ENCODE assay signal across 17 mouse cellular contexts in the genomic region with DNA sequence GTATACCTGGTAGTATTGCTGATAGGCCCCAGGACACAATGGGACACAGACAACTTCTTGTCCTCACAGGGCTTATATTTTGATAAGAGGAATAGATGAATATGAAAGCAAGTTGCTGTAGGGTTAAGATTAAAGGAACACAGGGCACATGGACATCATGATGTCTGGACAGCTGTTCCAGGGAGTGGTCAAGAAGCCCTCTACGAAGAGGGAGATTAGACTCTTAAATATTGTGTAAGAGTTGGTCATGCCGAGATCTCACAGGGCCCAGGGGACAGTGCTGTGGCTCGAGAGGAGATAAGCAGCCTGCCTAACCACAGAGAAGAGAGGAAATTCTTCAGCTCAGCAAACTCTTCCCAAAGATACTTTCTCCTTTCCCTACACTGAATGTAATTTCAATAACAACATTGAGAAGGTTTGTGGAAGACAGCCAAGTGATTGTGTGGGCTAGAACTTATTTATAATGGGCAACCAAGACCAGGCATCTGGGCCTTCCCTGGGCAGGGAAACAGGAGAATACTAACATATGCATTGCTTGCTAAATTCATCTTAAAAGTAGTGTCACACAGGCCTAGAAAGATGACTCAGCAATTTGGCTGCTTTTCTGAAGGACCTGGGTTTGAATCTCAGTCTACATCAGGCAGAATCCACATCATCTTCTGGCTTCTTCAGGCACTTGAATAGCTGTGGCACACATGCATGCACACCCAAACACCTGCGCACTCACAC.
DNase-seq lines count a peak whose midpoint lies in the region; ATAC-seq and TF ChIP-seq lines count a peak whose summit lies in the region.
"Had no signal": no experiment of that assay in that cellular context is flagged by ENCODE, and none has a peak within 500 bp of the region (broad histone marks: within the 10 kb centered on the region; RNA-seq: fewer than 3 reads in every experiment).

No protein-coding gene starts in this region.

- H3K4me2 ChIP-seq in hindbrain, postnatal 0 days (ENCODE audit: low read depth, low read length) = no peak overlapping the region
- H3K4me2 ChIP-seq: kidney, embryonic 15.5 days; limb, embryonic 13.5 days had no signal

- no peaks in the 10 kb centered on the region for H3K27me3 ChIP-seq in hindbrain, postnatal 0 days (ENCODE audit: insufficient read depth, low read length)
- H3K27me3 ChIP-seq: kidney, embryonic 15.5 days; limb, embryonic 13.5 days had no signal

- H3K9ac ChIP-seq in hindbrain, postnatal 0 days (replicated peaks; ENCODE audit: low read length) = no peak overlapping the region
- H3K9ac ChIP-seq: kidney, embryonic 15.5 days; limb, embryonic 13.5 days had no signal

- intact Hi-C loops in left cerebral cortex, adult 2 months (cut with DNase I) = no loop called here
- intact Hi-C loops in left cerebral cortex, postnatal 4 days (cut with DNase I) = no loop called here

- 77% methylated on average over 4 of the region's 4 CpGs for WGBS in hindbrain, postnatal 0 days

- DNase-seq in frontal cortex, postnatal 36 days (ENCODE audit: low spot score in 2 of 2) = peak; percentile 31 to 66
- no peak for DNase-seq in frontal cortex, postnatal 14 days (ENCODE audit: low spot score in 2 of 2)
- DNase-seq in left cerebral cortex, adult 2 months (ENCODE audit: extremely low spot score in 1 of 2, low spot score in 2 of 2) = no peak
- DNase-seq in left cerebral cortex, postnatal 4 days = no peak
- peak; percentile 7 for DNase-seq in adipocyte (ENCODE audit: low spot score)
- DNase-seq in right cerebral cortex, postnatal 25 days = peak; percentile 33
- DNase-seq in hindbrain, postnatal 0 days (ENCODE audit: low spot score) = no peak
- DNase-seq in ovary, postnatal 14 days (ENCODE audit: low spot score) = no peak
- DNase-seq: adrenal gland, postnatal 36 days; heart, postnatal 4 days; thymus, adult 2 months had no signal

- H3K9me3 ChIP-seq in hindbrain, postnatal 0 days (ENCODE audit: low read length) = no peaks in the 10 kb centered on the region
- H3K9me3 ChIP-seq: embryonic facial prominence, embryonic 10.5 days; kidney, embryonic 15.5 days; limb, embryonic 13.5 days; midbrain, embryonic 10.5 days had no signal

- no peak for TF ChIP-seq CTCF in left cerebral cortex, adult 2 months (IDR thresholded peaks at IDR 0.05)
- TF ChIP-seq CTCF in hindbrain, postnatal 0 days (IDR thresholded peaks at IDR 0.05; ENCODE audit: low read depth) = no peak

- peaks cover 5% of the 10 kb centered on the region; the same call in 1 of the 2 replicates for H3K4me1 ChIP-seq in hindbrain, postnatal 0 days (ENCODE audit: insufficient read depth, low read length)

- H3K27ac ChIP-seq in left cerebral cortex, adult 2 months = peak overlapping the region; percentile 50; the same call in 1 of the 2 replicates
- no peak overlapping the region for H3K27ac ChIP-seq in hindbrain, postnatal 0 days
- H3K27ac ChIP-seq: embryonic facial prominence, embryonic 10.5 days; heart, adult 2 months; kidney, embryonic 15.5 days; limb, embryonic 13.5 days; midbrain, embryonic 10.5 days had no signal

- no peak for ATAC-seq in hindbrain, postnatal 0 days

- H3K36me3 ChIP-seq in hindbrain, postnatal 0 days (ENCODE audit: insufficient read depth, low read length) = no peaks in the 10 kb centered on the region
- H3K36me3 ChIP-seq: embryonic facial prominence, embryonic 10.5 days; kidney, embryonic 15.5 days; limb, embryonic 13.5 days; midbrain, embryonic 10.5 days had no signal

- no peak overlapping the region for H3K4me3 ChIP-seq in left cerebral cortex, adult 2 months
- H3K4me3 ChIP-seq in hindbrain, postnatal 0 days (ENCODE audit: low read length) = no peak overlapping the region
- H3K4me3 ChIP-seq: embryonic facial prominence, embryonic 10.5 days; erythroblast, embryonic 14.5 days; heart, adult 2 months; kidney, embryonic 15.5 days; limb, embryonic 13.5 days; midbrain, embryonic 10.5 days had no signal

Comparison
In these comparisons a context has a peak if more than half of its experiments do, and no peak if none do; other contexts are left out.
1. DNase-seq: peak in frontal cortex, postnatal 36 days (2 of 2), adipocyte (single experiment) and right cerebral cortex, postnatal 25 days (single experiment); none in frontal cortex, postnatal 14 days (0 of 2), left cerebral cortex, adult 2 months (0 of 2), left cerebral cortex, postnatal 4 days (single experiment), hindbrain, postnatal 0 days (single experiment) and ovary, postnatal 14 days (single experiment).